Mouse (Mus musculus) bone marrow, adult 2 months (tissue): ENCODE data around the gene 4931406P16Rik.

Experiments used
- CTCF ChIP-seq: fragments of 200-500 bp; IDR thresholded peaks from 2 replicates; pipeline ENCODE4 v1.5.1; 2011; ENCODE audit warnings: low read length, control low read depth; ENCODE audit not compliant: control insufficient read depth, insufficient read depth
- POLR2A ChIP-seq: fragments of 200-500 bp; IDR thresholded peaks from 2 replicates; pipeline ENCODE4 v1.6.1; 2011; ENCODE audit warnings: low read depth, mild to moderate bottlenecking, control low read depth, low read length, borderline replicate concordance; ENCODE audit not compliant: control insufficient read depth

DNA sequence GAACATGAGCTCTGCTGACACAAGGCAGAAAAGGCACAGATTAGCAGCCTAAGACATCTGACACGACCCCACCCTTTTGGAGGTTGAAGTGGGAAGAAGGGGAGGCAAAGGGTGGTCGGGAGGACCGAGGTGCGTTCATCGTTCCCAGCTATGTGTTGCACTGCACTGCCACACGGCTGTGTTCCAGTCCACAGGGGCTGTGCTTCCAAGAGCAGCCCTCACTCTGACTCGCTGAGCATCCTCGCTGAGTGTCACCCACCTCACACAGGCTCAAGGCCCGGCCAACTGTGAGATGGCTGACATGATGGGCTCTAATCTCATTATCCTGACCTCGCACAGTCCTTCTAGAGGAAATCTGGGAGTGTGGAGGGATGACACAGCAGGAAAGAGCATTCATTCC lies 96.9 kb downstream of the 4931406P16Rik start:
- no peak for TF ChIP-seq POLR2A
- TF ChIP-seq CTCF, result no peak
